Comparison of ENCODE assay signal across 19 mouse cellular contexts in genomic region chr3:41296152-41296809, GRCm38 (mm10).
DNase-seq lines count a peak whose midpoint lies in the region; ATAC-seq and TF ChIP-seq lines count a peak whose summit lies in the region.
"Had no signal": no experiment of that assay in that cellular context is flagged by ENCODE, and none has a peak within 500 bp of the region (broad histone marks: within the 10 kb centered on the region; RNA-seq: fewer than 3 reads in every experiment).

No protein-coding gene starts in this region.

- 0 out of 2 replicates have a peak, but pooled peaks have one; percentile 20 for ATAC-seq in lung, embryonic 14.5 days (ENCODE audit: insufficient read depth)
- ATAC-seq: intestine, embryonic 15.5 days; midbrain, embryonic 13.5 days had no signal

- no peaks in the 10 kb centered on the region for H3K9me3 ChIP-seq in lung, embryonic 14.5 days (ENCODE audit: low read depth, low read length)
- H3K9me3 ChIP-seq: embryonic facial prominence, embryonic 10.5 days; heart, embryonic 15.5 days; hindbrain, embryonic 12.5 days; intestine, embryonic 15.5 days; midbrain, embryonic 13.5 days had no signal

- no peaks in the 10 kb centered on the region for H3K36me3 ChIP-seq in lung, embryonic 14.5 days (ENCODE audit: insufficient read depth)
- H3K36me3 ChIP-seq: embryonic facial prominence, embryonic 10.5 days; heart, embryonic 15.5 days; hindbrain, embryonic 12.5 days; intestine, embryonic 15.5 days; midbrain, embryonic 13.5 days had no signal

- no peak overlapping the region for H3K27ac ChIP-seq in lung, embryonic 14.5 days (ENCODE audit: low read depth)
- peak overlapping the region; percentile 72 for H3K27ac ChIP-seq in embryonic fibroblast, embryonic 13.5 days (ENCODE audit: insufficient read depth, low read length)
- H3K27ac ChIP-seq: embryonic facial prominence, embryonic 10.5 days; heart, embryonic 15.5 days; hindbrain, embryonic 12.5 days; intestine, embryonic 15.5 days; macrophage; midbrain, embryonic 13.5 days had no signal

- WGBS in lung, embryonic 14.5 days = 64% methylated on average over 11 of the region's 11 CpGs

- no peak for TF ChIP-seq CTCF in lung, embryonic 14.5 days (IDR thresholded peaks at IDR 0.05; ENCODE audit: low read depth)
- TF ChIP-seq CTCF in embryonic fibroblast, embryonic 13.5 days (IDR thresholded peaks at IDR 0.05; ENCODE audit: borderline replicate concordance, insufficient read depth, low read length) = no peak

- no peak overlapping the region for H3K4me3 ChIP-seq in lung, embryonic 14.5 days (ENCODE audit: low read depth, low read length)
- no peak overlapping the region for H3K4me3 ChIP-seq in embryonic fibroblast, embryonic 13.5 days (ENCODE audit: insufficient read depth, low read length)
- H3K4me3 ChIP-seq: embryonic facial prominence, embryonic 10.5 days; heart, embryonic 15.5 days; hindbrain, embryonic 12.5 days; intestine, embryonic 15.5 days; midbrain, embryonic 13.5 days; myocyte had no signal

- peak; percentile 9 for DNase-seq in gastrocnemius, postnatal 25 days
- DNase-seq in gastrocnemius, adult 8-10 months (ENCODE audit: low spot score in 2 of 2) = no peak
- peak; percentile 37 for DNase-seq in lung, embryonic 14.5 days
- DNase-seq in lung, adult 18-20 months = no peak
- peak; percentile 7 for DNase-seq in cerebellum, adult 8-10 months
- DNase-seq in urinary bladder, adult 18-20 months (ENCODE audit: low spot score in 2 of 2) = no peak
- DNase-seq: adrenal gland, postnatal 36 days; left cerebral cortex, postnatal 4 days; retina, postnatal 1 day had no signal

- peaks cover 10% of the 10 kb centered on the region for H3K4me1 ChIP-seq in lung, embryonic 14.5 days (ENCODE audit: insufficient read depth)
- peaks cover 9% of the 10 kb centered on the region for H3K4me1 ChIP-seq in embryonic fibroblast, embryonic 13.5 days (ENCODE audit: control insufficient read depth, insufficient read depth, low read length)
- H3K4me1 ChIP-seq: hindbrain, embryonic 12.5 days; midbrain, embryonic 13.5 days had no signal

- no peak overlapping the region for H3K4me2 ChIP-seq in lung, embryonic 14.5 days
- H3K4me2 ChIP-seq: heart, embryonic 15.5 days; hindbrain, embryonic 12.5 days; intestine, embryonic 15.5 days; liver, embryonic 11.5 days; midbrain, embryonic 13.5 days had no signal

- no peaks in the 10 kb centered on the region for H3K27me3 ChIP-seq in lung, embryonic 14.5 days (ENCODE audit: insufficient read depth, low read length)
- H3K27me3 ChIP-seq: CH12.LX; heart, embryonic 15.5 days; hindbrain, embryonic 12.5 days; intestine, embryonic 15.5 days; midbrain, embryonic 13.5 days had no signal

- H3K9ac ChIP-seq in lung, embryonic 14.5 days = no peak overlapping the region
- H3K9ac ChIP-seq: heart, embryonic 15.5 days; hindbrain, embryonic 12.5 days; intestine, embryonic 15.5 days; midbrain, embryonic 13.5 days had no signal

- TF ChIP-seq POLR2A in embryonic fibroblast, embryonic 13.5 days (IDR thresholded peaks at IDR 0.05; ENCODE audit: low read depth, low read length) = no peak

Comparison
In these comparisons a context has a peak if more than half of its experiments do, and no peak if none do; other contexts are left out.
1. DNase-seq: peak in gastrocnemius, postnatal 25 days (single experiment), lung, embryonic 14.5 days (single experiment) and cerebellum, adult 8-10 months (single experiment); none in gastrocnemius, adult 8-10 months (0 of 2), lung, adult 18-20 months (0 of 2) and urinary bladder, adult 18-20 months (0 of 2).